Mouse (Mus musculus) CH12.LX (cell line): ENCODE results near the gene Grap. TPM values are rescaled to one million over a fixed set of nuclear protein-coding genes. Genes with fewer than 3 reads are reported as not detected.

Experiments
- DNase-seq: peaks from one replicate; pipeline ENCODE4 v3.0.0-alpha.2; 2013; ENCODE audit errors: extremely low read depth
- H3K27ac ChIP-seq: 2 replicates; pipeline ENCODE4 v1.5.1; 2012; ENCODE audit warnings: low read depth, mild to moderate bottlenecking, control low read depth, moderate library complexity; ENCODE audit not compliant: insufficient read depth
- H3K27me3 ChIP-seq: replicated peaks from 2 replicates; pipeline ENCODE3; 2012; ENCODE audit warnings: inconsistent platforms
- H3K36me3 ChIP-seq, 2 experiments: replicated peaks in 1 of 2; 2 replicates each; pipeline versions ENCODE3 to v1.6.1; 2012; ENCODE audit warnings: inconsistent platforms in 1 of 2, low read length in 1 of 2, mild to moderate bottlenecking in 1 of 2, mixed read lengths in 1 of 2, moderate library complexity in 1 of 2; ENCODE audit not compliant: control insufficient read depth in 1 of 2, insufficient read depth in 1 of 2
- H3K4me1 ChIP-seq, 2 experiments: 2 replicates each; pipeline ENCODE4 v1.6.1; 2012; ENCODE audit warnings: inconsistent platforms in 1 of 2, moderate library complexity in 1 of 2; ENCODE audit not compliant: insufficient read depth in 2 of 2, control insufficient read depth in 1 of 2
- H3K4me2 ChIP-seq: 2 replicates; pipeline ENCODE4 v1.6.1; 2012; ENCODE audit warnings: low read depth, mild to moderate bottlenecking, control low read depth; ENCODE audit not compliant: poor library complexity, insufficient read depth, severe bottlenecking
- H3K4me3 ChIP-seq, 3 experiments: fragments of 150-350 bp in 1 of 3; sonication (generic) in 1 of 3; replicated peaks in 1 of 3; 2 replicates each; pipeline versions ENCODE3 to v1.5.1; 2011 to 2012; ENCODE audit warnings: low read depth in 2 of 3, low read length in 2 of 3, mild to moderate bottlenecking in 2 of 3, moderate library complexity in 2 of 3, control low read depth in 1 of 3, improper control_type of control experiment in 1 of 3, inconsistent platforms in 1 of 3, mixed read lengths in 1 of 3; ENCODE audit not compliant: poor library complexity in 1 of 3
- H3K79me2 ChIP-seq: replicated peaks from 2 replicates; pipeline ENCODE4 v1.6.1; 2012; ENCODE audit warnings: mild to moderate bottlenecking, moderate library complexity; ENCODE audit not compliant: control insufficient read depth, poor library complexity, insufficient read depth, severe bottlenecking; ENCODE audit errors: extremely low read depth
- H3K9ac ChIP-seq: 2 replicates; pipeline ENCODE4 v1.6.1; 2012; ENCODE audit warnings: low read depth, mild to moderate bottlenecking, control low read depth, moderate library complexity; ENCODE audit not compliant: insufficient read depth
- H3K9me3 ChIP-seq: replicated peaks from 2 replicates; pipeline ENCODE3; 2012; ENCODE audit warnings: low read length, inconsistent platforms, mixed read lengths
- BHLHE40 ChIP-seq: IDR thresholded peaks from 2 replicates; pipeline ENCODE4 v1.6.1; 2011; ENCODE audit warnings: mild to moderate bottlenecking, low read depth, low read length, improper control_type of control experiment
- CHD1 ChIP-seq: IDR thresholded peaks from 2 replicates; pipeline ENCODE4 v1.6.1; 2012; ENCODE audit warnings: low read depth, low read length, improper control_type of control experiment, inconsistent platforms
- CHD2 ChIP-seq: IDR thresholded peaks from 2 replicates; pipeline ENCODE4 v1.6.1; 2011; ENCODE audit warnings: low read length, improper control_type of control experiment
- E2F4 ChIP-seq: IDR thresholded peaks from 2 replicates; pipeline ENCODE4 v1.6.1; 2011; ENCODE audit warnings: low read depth, low read length, improper control_type of control experiment; ENCODE audit not compliant: insufficient replicate concordance
- ELF1 ChIP-seq: IDR thresholded peaks from 2 replicates; pipeline ENCODE4 v1.6.1; 2014; ENCODE audit warnings: low read depth, mild to moderate bottlenecking, inconsistent platforms, low read length, improper control_type of control experiment
- EP300 ChIP-seq: IDR thresholded peaks from 2 replicates; pipeline ENCODE4 v1.6.1; 2011; ENCODE audit warnings: low read length, improper control_type of control experiment
- ETS1 ChIP-seq: conservative IDR thresholded peaks from 2 replicates; pipeline ENCODE4 v1.6.1; 2012; ENCODE audit warnings: low read depth, mild to moderate bottlenecking, inconsistent platforms, low read length, improper control_type of control experiment, moderate library complexity
- GABPA ChIP-seq: IDR thresholded peaks from 2 replicates; pipeline ENCODE4 v1.6.1; 2012; ENCODE audit warnings: low read depth, low read length, improper control_type of control experiment, inconsistent platforms; ENCODE audit not compliant: insufficient replicate concordance
- HCFC1 ChIP-seq: IDR thresholded peaks from 2 replicates; pipeline ENCODE4 v1.6.1; 2012; ENCODE audit warnings: low read depth, mild to moderate bottlenecking, inconsistent platforms, low read length, improper control_type of control experiment
- IRF4 ChIP-seq: IDR thresholded peaks from 2 replicates; pipeline ENCODE4 v1.6.1; 2014; ENCODE audit warnings: low read depth, mild to moderate bottlenecking, inconsistent platforms, low read length, improper control_type of control experiment
- JUN ChIP-seq: IDR thresholded peaks from 2 replicates; pipeline ENCODE4 v1.6.1; 2011; ENCODE audit warnings: low read depth, mild to moderate bottlenecking, low read length, improper control_type of control experiment, moderate library complexity; ENCODE audit not compliant: insufficient read depth
- MAFK ChIP-seq: IDR thresholded peaks from 2 replicates; pipeline ENCODE4 v1.6.1; 2011; ENCODE audit warnings: low read length, improper control_type of control experiment; ENCODE audit not compliant: insufficient replicate concordance
- MAX ChIP-seq: IDR thresholded peaks from 2 replicates; pipeline ENCODE4 v1.6.1; 2011; ENCODE audit warnings: low read length, improper control_type of control experiment
- MAZ ChIP-seq: IDR thresholded peaks from 2 replicates; pipeline ENCODE4 v1.6.1; 2012; ENCODE audit warnings: low read depth, mild to moderate bottlenecking, inconsistent platforms, low read length, improper control_type of control experiment, moderate library complexity
- MEF2A ChIP-seq: IDR thresholded peaks from 2 replicates; pipeline ENCODE4 v1.6.1; 2014; ENCODE audit warnings: low read depth, mild to moderate bottlenecking, inconsistent platforms, low read length, improper control_type of control experiment, borderline replicate concordance
- MXI1 ChIP-seq: IDR thresholded peaks from 2 replicates; pipeline ENCODE4 v1.6.1; 2011; ENCODE audit warnings: mild to moderate bottlenecking, low read depth, low read length, improper control_type of control experiment
- MYC ChIP-seq: IDR thresholded peaks from 2 replicates; pipeline ENCODE4 v1.6.1; 2011; ENCODE audit warnings: low read depth, mild to moderate bottlenecking, improper control_type of control experiment, low read length
- NRF1 ChIP-seq: IDR thresholded peaks from 2 replicates; pipeline ENCODE4 v1.6.1; 2014; ENCODE audit warnings: low read depth, mild to moderate bottlenecking, inconsistent platforms, low read length, improper control_type of control experiment, moderate library complexity
- PAX5 ChIP-seq: IDR thresholded peaks from 2 replicates; pipeline ENCODE4 v1.6.1; 2012; ENCODE audit warnings: low read length, inconsistent platforms, mixed read lengths
- POLR2A ChIP-seq: IDR thresholded peaks from 2 replicates; pipeline ENCODE4 v1.6.1; 2011; ENCODE audit warnings: low read depth, mild to moderate bottlenecking, improper control_type of control experiment, low read length
- POLR2AphosphoS2 ChIP-seq: IDR thresholded peaks from 2 replicates; pipeline ENCODE4 v1.6.1; 2011; ENCODE audit warnings: low read depth, low read length, improper control_type of control experiment
- RAD21 ChIP-seq: IDR thresholded peaks from 2 replicates; pipeline ENCODE4 v1.6.1; 2011; ENCODE audit warnings: low read depth, mild to moderate bottlenecking, low read length, improper control_type of control experiment, moderate library complexity
- SIN3A ChIP-seq: IDR thresholded peaks from 2 replicates; pipeline ENCODE4 v1.6.1; 2012; ENCODE audit warnings: low read length, improper control_type of control experiment, inconsistent platforms
- SMC3 ChIP-seq: IDR thresholded peaks from 2 replicates; pipeline ENCODE4 v1.6.1; 2011; ENCODE audit warnings: low read depth, low read length, improper control_type of control experiment
- TBP ChIP-seq: conservative IDR thresholded peaks from 2 replicates; pipeline ENCODE4 v1.6.1; 2011; ENCODE audit warnings: low read depth, low read length, improper control_type of control experiment
- TCF12 ChIP-seq: IDR thresholded peaks from 2 replicates; pipeline ENCODE4 v1.6.1; 2014; ENCODE audit warnings: low read depth, mild to moderate bottlenecking, inconsistent platforms, low read length, improper control_type of control experiment
- UBTF ChIP-seq: IDR thresholded peaks from 2 replicates; pipeline ENCODE4 v1.6.1; 2012; ENCODE audit warnings: low read depth, mild to moderate bottlenecking, inconsistent platforms, low read length, improper control_type of control experiment, moderate library complexity
- ZC3H11A ChIP-seq: IDR thresholded peaks from 2 replicates; pipeline ENCODE4 v1.6.1; 2012; ENCODE audit warnings: low read depth, mild to moderate bottlenecking, inconsistent platforms, low read length, improper control_type of control experiment
- ZMIZ1 ChIP-seq: IDR thresholded peaks from 2 replicates; pipeline ENCODE4 v1.6.1; 2012; ENCODE audit warnings: low read depth, mild to moderate bottlenecking, inconsistent platforms, low read length, improper control_type of control experiment
- ZNF384 ChIP-seq: IDR thresholded peaks from 2 replicates; pipeline ENCODE4 v1.6.1; 2012; ENCODE audit warnings: low read depth, low read length, improper control_type of control experiment, inconsistent platforms
- dilution Hi-C: fragments of 300-500 bp; cut with MboI; formaldehyde crosslinking; loops from 2 replicates; pipeline ENCODE4 v1.14.3; 2020; ENCODE audit warnings: low sequenced_read_pairs; ENCODE audit not compliant: extremely low pct_unique_long_range_greater_than_20kb, extremely low pct_ligation_motif_present
- in situ Hi-C: fragments of 300-500 bp; cut with MboI; formaldehyde crosslinking; loops from 3 replicates; pipeline ENCODE4 v1.14.3; 2019; ENCODE audit warnings: low sequenced_read_pairs, low pct_ligation_motif_present, low pct_unique_long_range_greater_than_20kb, mixed read lengths
- polyA plus RNA-seq: library from polyadenylated mRNA; unstranded; fragments of >175 nt; gene quantifications from 2 replicates; pipeline ENCODE4 v1.2.1, GENCODE M21; 2012; ENCODE audit warnings: low read depth; ENCODE audit not compliant: insufficient read length
- total RNA-seq, 2 experiments: library from RNA; depleted of rRNA; stranded (reverse); fragments of 300-350 nt in 1 of 2; fragments of >200 nt in 1 of 2; gene quantifications; 2 replicates each; pipeline ENCODE4 v1.2.3; 2012 to 2014

Gene Grap
- total and polyA plus RNA-seq, 3 experiments: 274 to 412 (median 280) TPM

GRCm38 (mm10) chr11:61646499-61647039, 6.5 kb upstream of the Grap start:
- no peaks in the 10 kb centered on the region for H3K9me3 ChIP-seq
- peak overlapping the region; percentile 78 for H3K9ac ChIP-seq
- peaks cover 55 to 94% of the 10 kb centered on the region in 2 experiments for H3K4me1 ChIP-seq
- DNase-seq: no peak
- dilution Hi-C loops: no loop called here
- TF ChIP-seq E2F4: no peak
- peak; percentile 91 for TF ChIP-seq CHD1
- no peak for TF ChIP-seq POLR2A
- peak; percentile 83 for TF ChIP-seq ZNF384
- TF ChIP-seq MAX: peak; percentile 65
- no peak for TF ChIP-seq GABPA
- TF ChIP-seq EP300: 0 out of 2 replicates have a peak, but pooled peaks have one; percentile 12
- H3K4me3 ChIP-seq: no peak overlapping the region
- no peaks in the 10 kb centered on the region; the same call in 1 of the 2 replicates for H3K79me2 ChIP-seq
- no peak overlapping the region; the same call in 1 of the 2 replicates for H3K4me2 ChIP-seq
- peak overlapping the region; percentile 99 for H3K27ac ChIP-seq
- in situ Hi-C loops: no loop called here
- H3K36me3 ChIP-seq: no peaks in the 10 kb centered on the region
- H3K27me3 ChIP-seq: no peaks in the 10 kb centered on the region

DNA sequence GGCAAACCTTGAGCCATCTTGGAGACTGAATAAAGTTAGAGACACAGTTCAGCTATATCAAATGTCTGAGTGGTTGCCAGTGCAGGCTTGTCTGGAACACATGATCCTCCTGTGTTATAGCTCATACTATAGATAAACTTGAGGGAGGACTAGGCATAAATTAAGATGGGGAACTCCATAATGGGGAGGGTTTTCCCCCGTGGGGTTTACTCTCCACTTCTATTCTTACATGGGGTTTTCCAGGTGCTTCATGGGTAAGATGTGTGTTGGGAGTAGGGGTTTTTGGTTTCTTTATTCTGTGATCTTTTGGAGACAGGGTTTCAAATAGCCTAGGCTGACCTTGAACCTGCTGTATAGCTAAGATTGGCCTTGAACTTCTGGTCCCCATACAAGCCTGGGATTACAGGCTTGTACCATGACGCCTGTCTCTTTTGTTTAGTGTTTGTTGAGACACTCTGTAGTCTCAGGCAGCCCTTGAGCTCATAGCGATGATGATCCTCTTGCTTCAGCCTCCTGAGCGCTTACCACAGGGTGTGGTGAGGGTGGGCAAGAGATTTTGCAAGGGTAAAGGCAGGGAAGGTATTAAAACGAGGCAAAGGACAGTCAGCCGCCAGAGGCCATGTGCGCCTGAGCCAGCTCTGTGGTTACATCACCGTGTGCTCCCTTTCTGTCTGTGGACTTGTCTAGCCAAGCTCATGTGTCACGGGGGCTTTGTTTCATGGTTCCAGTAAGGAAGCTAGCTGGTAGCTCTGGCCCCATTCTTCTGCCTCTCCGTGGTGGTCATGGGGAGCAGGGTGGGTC, 5.8 kb upstream of the Grap start:
- dilution Hi-C loops (no loop called here), in situ Hi-C loops (no loop called here)
- Histone ChIP-seq H3K4me2 (peak overlapping the region; percentile 52), H3K9ac (peak overlapping the region; percentile 78), H3K79me2 (peaks cover 3% of the 10 kb centered on the region), H3K36me3 (no peaks in the 10 kb centered on the region), H3K27ac (peak overlapping the region; percentile 100), H3K4me3 (peak overlapping the region in 1 of 3 experiments; percentile 9), H3K9me3 (no peaks in the 10 kb centered on the region), H3K4me1 (peaks cover 53 to 92% of the 10 kb centered on the region in 2 experiments), H3K27me3 (no peaks in the 10 kb centered on the region)
- peak; percentile 99 for DNase-seq
- TF ChIP-seq BHLHE40: peak; percentile 88
- peak; percentile 93 for TF ChIP-seq MYC
- TF ChIP-seq ZNF384: no peak
- no peak for TF ChIP-seq HCFC1
- TF ChIP-seq MAFK: peak; percentile 58; the same call in 1 of the 2 replicates
- TF ChIP-seq SMC3: 0 out of 2 replicates have a peak, but pooled peaks have one; percentile 1
- TF ChIP-seq POLR2AphosphoS2: no peak; the same call in 1 of the 2 replicates
- TF ChIP-seq SIN3A: peak; percentile 90; the same call in 1 of the 2 replicates
- no peak; the same call in 1 of the 2 replicates for TF ChIP-seq RAD21
- TF ChIP-seq TBP: peak; percentile 92
- TF ChIP-seq NRF1: no peak; the same call in 1 of the 2 replicates
- TF ChIP-seq ELF1: 0 out of 2 replicates have a peak, but pooled peaks have one; percentile 30
- peak; percentile 98 for TF ChIP-seq TCF12
- TF ChIP-seq PAX5: no peak
- TF ChIP-seq ETS1: peak; percentile 96
- no peak for TF ChIP-seq ZMIZ1
- peak; percentile 82; the same call in 1 of the 2 replicates for TF ChIP-seq MAZ
- peak; percentile 66 for TF ChIP-seq CHD2
- peak; percentile 86 for TF ChIP-seq MAX
- TF ChIP-seq IRF4: peak; percentile 90
- TF ChIP-seq POLR2A: peak; percentile 63
- peak; percentile 99 for TF ChIP-seq MEF2A
- peak; percentile 42; the same call in 1 of the 2 replicates for TF ChIP-seq UBTF
- TF ChIP-seq JUN: peak; percentile 85
- TF ChIP-seq MXI1: peak; percentile 67; the same call in 1 of the 2 replicates
- TF ChIP-seq ZC3H11A: no peak
